Mouse (Mus musculus): Measurements from ENCODE around the gene Nav1.

Gene Nav1

GRCm38 (mm10) chr1:135581001-135581400 is 26.1 kb downstream of the Nav1 start:
- DNase-seq (ENCODE audit: low spot score in 2 of 2): no peak

- DNase-seq (ENCODE audit: low spot score in 2 of 2): no peak
Measured at GRCm38 (mm10) chr1:135579111-135579510, 28.0 kb downstream of the Nav1 start.

GRCm38 (mm10) chr1:135577793-135578192 is 29.3 kb downstream of the Nav1 start:
- DNase-seq (ENCODE audit: low spot score in 2 of 2): no peak

GRCm38 (mm10) chr1:135575393-135575792 is 31.7 kb downstream of the Nav1 start:
- no peak for DNase-seq (ENCODE audit: low spot score in 2 of 2)

- no peak for DNase-seq (ENCODE audit: low spot score in 2 of 2)
Measured at GRCm38 (mm10) chr1:135574451-135575208, 32.5 kb downstream of the Nav1 start.

- DNase-seq (ENCODE audit: low spot score in 2 of 2): no peak
Measured at GRCm38 (mm10) chr1:135572139-135572892, 34.8 kb downstream of the Nav1 start.

GRCm38 (mm10) chr1:135568087-135568486 is 39.0 kb downstream of the Nav1 start:
- no peak for DNase-seq (ENCODE audit: low spot score in 2 of 2)

GRCm38 (mm10) chr1:135566611-135567010 is 40.5 kb downstream of the Nav1 start:
- peak; percentile 65 to 86 for DNase-seq (ENCODE audit: low spot score in 2 of 2)

GRCm38 (mm10) chr1:135565775-135566174 is 41.3 kb downstream of the Nav1 start:
- DNase-seq (ENCODE audit: low spot score in 2 of 2): no peak

- DNase-seq (ENCODE audit: low spot score in 2 of 2): peak in 1 of 2 experiments; percentile 59
Measured at GRCm38 (mm10) chr1:135564660-135565519, 42.2 kb downstream of the Nav1 start.

GRCm38 (mm10) chr1:135563781-135564414 is 43.2 kb downstream of the Nav1 start:
- DNase-seq (ENCODE audit: low spot score in 2 of 2): no peak

- no peak for DNase-seq (ENCODE audit: low spot score in 2 of 2)
Measured at GRCm38 (mm10) chr1:135562982-135563650, 44.0 kb downstream of the Nav1 start.

GRCm38 (mm10) chr1:135562115-135562514 is 45.0 kb downstream of the Nav1 start:
- no peak for DNase-seq (ENCODE audit: low spot score in 2 of 2)

- DNase-seq (ENCODE audit: low spot score in 2 of 2): no peak
Measured at GRCm38 (mm10) chr1:135561282-135561681, 45.8 kb downstream of the Nav1 start.

- DNase-seq (ENCODE audit: low spot score in 2 of 2): no peak
Measured at GRCm38 (mm10) chr1:135557976-135558375, 49.1 kb downstream of the Nav1 start.

- peak; percentile 57 to 83 for DNase-seq (ENCODE audit: low spot score in 2 of 2)
Measured at GRCm38 (mm10) chr1:135555885-135556284, 51.2 kb downstream of the Nav1 start.

GRCm38 (mm10) chr1:135554632-135555260 is 52.3 kb downstream of the Nav1 start:
- no peak for DNase-seq (ENCODE audit: low spot score in 2 of 2)

GRCm38 (mm10) chr1:135553615-135554014 is 53.5 kb downstream of the Nav1 start:
- no peak for DNase-seq (ENCODE audit: low spot score in 2 of 2)

GRCm38 (mm10) chr1:135553154-135553553 is 53.9 kb downstream of the Nav1 start:
- DNase-seq (ENCODE audit: low spot score in 2 of 2): no peak

- DNase-seq (ENCODE audit: low spot score in 2 of 2): no peak
Measured at GRCm38 (mm10) chr1:135550886-135551285, 56.2 kb downstream of the Nav1 start.

GRCm38 (mm10) chr1:135548750-135549149 is 58.3 kb downstream of the Nav1 start:
- DNase-seq (ENCODE audit: low spot score in 2 of 2): peak in 1 of 2 experiments; percentile 56

Data from frontal cortex, postnatal 36 days (tissue).